Mouse (Mus musculus): ENCODE measurements at regions not wholly inside any gene's neighbourhood (a gene's known extent, or its start where the extent isn't known, plus 50 kb on each side); places are given as distances from the start of the nearest gene placed in this dataset.

- TF ChIP-seq TBP (IDR thresholded peaks at IDR 0.05; ENCODE audit: low read depth, low read length) (no peak), CTCF (IDR thresholded peaks at IDR 0.05 in 2 of 3, conservative IDR thresholded peaks at IDR 0.05 in 1 of 3; ENCODE audit: control insufficient read depth in 1 of 3, insufficient read depth in 1 of 3, low read depth in 2 of 3, low read length in 3 of 3, poor library complexity in 1 of 3, severe bottlenecking in 1 of 3) (no peak), ZKSCAN1 (IDR thresholded peaks at IDR 0.05; ENCODE audit: low read depth, low read length) (no peak), HCFC1 (IDR thresholded peaks at IDR 0.05; ENCODE audit: low read depth, low read length) (no peak), EP300 (IDR thresholded peaks at IDR 0.05; ENCODE audit: low read depth in 1 of 2, low read length in 2 of 2) (no peak)
These were observed 241.0 kb downstream of the Ndfip2 start for GRCm38 (mm10) chr14:105499319-105499895.
